Mouse (Mus musculus) stomach, embryonic 16.5 days (tissue): ENCODE measurements at regions not wholly inside any gene's neighbourhood (a gene's known extent, or its start where the extent isn't known, plus 50 kb on each side); places are given as distances from the start of the nearest gene placed in this dataset.

ENCODE experiments used
- ATAC-seq: fragments of 200-750 bp; cut with Nextera tagmentation; 2 replicates; pipeline ENCODE4 v1.8.0; 2017; ENCODE audit warnings: moderate number of reproducible peaks, moderate TSS enrichment; ENCODE audit not compliant: insufficient read depth, low FRiP score
- H3K27ac ChIP-seq: fragments of 300-500 bp; sonication (generic); 2 replicates; pipeline ENCODE4 v1.5.1; 2014; ENCODE audit warnings: low read length
- H3K27me3 ChIP-seq: fragments of 300-500 bp; sonication (generic); 2 replicates; pipeline ENCODE4 v1.6.1; 2014; ENCODE audit warnings: low read length, control low read depth, mixed read lengths; ENCODE audit not compliant: control insufficient read depth, insufficient read depth
- H3K36me3 ChIP-seq: fragments of 300-500 bp; sonication (generic); 2 replicates; pipeline ENCODE4 v1.6.1; 2014; ENCODE audit warnings: low read length; ENCODE audit not compliant: control insufficient read depth, insufficient read depth
- H3K4me1 ChIP-seq: fragments of 300-500 bp; sonication (generic); 2 replicates; pipeline ENCODE4 v1.6.1; 2014; ENCODE audit warnings: low read length, control low read depth, mixed read lengths; ENCODE audit not compliant: control insufficient read depth, insufficient read depth
- H3K4me2 ChIP-seq: fragments of 300-500 bp; sonication (generic); 2 replicates; pipeline ENCODE4 v1.6.1; 2014; ENCODE audit warnings: low read depth, low read length, mixed read lengths
- H3K4me3 ChIP-seq: fragments of 300-500 bp; sonication (generic); replicated peaks from 2 replicates; pipeline ENCODE4 v1.5.1; 2014; ENCODE audit warnings: mild to moderate bottlenecking, low read length
- H3K9ac ChIP-seq: fragments of 300-500 bp; sonication (generic); 2 replicates; pipeline ENCODE4 v1.6.1; 2014; ENCODE audit warnings: low read length
- H3K9me3 ChIP-seq: fragments of 300-500 bp; sonication (generic); replicated peaks from 2 replicates; pipeline ENCODE4 v1.6.1; 2016; ENCODE audit warnings: low read length, control low read depth; ENCODE audit not compliant: control insufficient read depth
- WGBS: fragments of 180-500 bp; shearing (Covaris S2); extraction: QIAGEN DNeasy Blood & Tissue Kit; methylation state at CpG from one replicate; pipeline ENCODE4 v1.1.7; 2014; 5-methylcytosine and 5-hydroxymethylcytosine counted together

GRCm38 (mm10) chr5:119271234-119271852 lies 399.1 kb upstream of the Tbx3 start:
- Histone ChIP-seq H3K9ac (no peak overlapping the region), H3K9me3 (no peaks in the 10 kb centered on the region), H3K36me3 (no peaks in the 10 kb centered on the region), H3K27ac (no peak overlapping the region), H3K4me3 (no peak overlapping the region), H3K27me3 (no peaks in the 10 kb centered on the region), H3K4me2 (no peak overlapping the region), H3K4me1 (no peaks in the 10 kb centered on the region)
- 75% methylated on average over 26 of the region's 26 CpGs for WGBS
- no peak for ATAC-seq

- Histone ChIP-seq H3K4me2 (no peak overlapping the region), H3K9ac (no peak overlapping the region), H3K36me3 (no peaks in the 10 kb centered on the region), H3K27ac (no peak overlapping the region), H3K27me3 (no peaks in the 10 kb centered on the region), H3K9me3 (no peaks in the 10 kb centered on the region), H3K4me1 (no peaks in the 10 kb centered on the region), H3K4me3 (no peak overlapping the region)
- ATAC-seq: no peak
- WGBS: 73% methylated on average over 7 of the region's 7 CpGs
Observed at GRCm38 (mm10) chr5:119273203-119273602, 397.3 kb upstream of the Tbx3 start.

- H3K9ac ChIP-seq: no peak overlapping the region
- H3K27me3 ChIP-seq: no peaks in the 10 kb centered on the region
- no peak overlapping the region for H3K4me2 ChIP-seq
- no peak overlapping the region for H3K4me3 ChIP-seq
- 77% methylated on average over 3 of the region's 3 CpGs for WGBS
- no peaks in the 10 kb centered on the region for H3K9me3 ChIP-seq
- no peak for ATAC-seq
- no peak overlapping the region for H3K27ac ChIP-seq
- no peaks in the 10 kb centered on the region for H3K36me3 ChIP-seq
- no peaks in the 10 kb centered on the region for H3K4me1 ChIP-seq
Observed at GRCm38 (mm10) chr5:119273615-119274014, 396.9 kb upstream of the Tbx3 start.

- no peak for ATAC-seq
- H3K9me3 ChIP-seq: no peaks in the 10 kb centered on the region
- H3K27me3 ChIP-seq: no peaks in the 10 kb centered on the region
- H3K36me3 ChIP-seq: no peaks in the 10 kb centered on the region
- WGBS: 80% methylated on average over 7 of the region's 7 CpGs
- H3K4me1 ChIP-seq: no peaks in the 10 kb centered on the region
- H3K27ac ChIP-seq: no peak overlapping the region
- no peak overlapping the region for H3K9ac ChIP-seq
- H3K4me3 ChIP-seq: no peak overlapping the region
- H3K4me2 ChIP-seq: no peak overlapping the region
Observed at GRCm38 (mm10) chr5:119274817-119275494, 395.5 kb upstream of the Tbx3 start.

- Histone ChIP-seq H3K4me1 (no peaks in the 10 kb centered on the region), H3K27me3 (no peaks in the 10 kb centered on the region), H3K9ac (no peak overlapping the region), H3K27ac (no peak overlapping the region), H3K36me3 (no peaks in the 10 kb centered on the region), H3K4me2 (no peak overlapping the region), H3K9me3 (no peaks in the 10 kb centered on the region), H3K4me3 (no peak overlapping the region)
- ATAC-seq: no peak
- 74% methylated on average over 6 of the region's 6 CpGs for whole genome bisulfite sequencing
Observed at GRCm38 (mm10) chr5:119280146-119280545, 390.3 kb upstream of the Tbx3 start.

GRCm38 (mm10) chr5:119289808-119290207 lies 380.7 kb upstream of the Tbx3 start:
- no peak for ATAC-seq
- no peak overlapping the region for H3K27ac ChIP-seq
- WGBS: 26% methylated on average over 5 of the region's 5 CpGs

GRCm38 (mm10) chr5:119292323-119292722 lies 378.1 kb upstream of the Tbx3 start:
- Histone ChIP-seq H3K9ac (no peak overlapping the region), H3K36me3 (no peaks in the 10 kb centered on the region), H3K27me3 (no peaks in the 10 kb centered on the region), H3K4me2 (no peak overlapping the region), H3K27ac (no peak overlapping the region), H3K4me1 (peaks cover 3% of the 10 kb centered on the region; the same call in 1 of the 2 replicates), H3K9me3 (no peaks in the 10 kb centered on the region), H3K4me3 (no peak overlapping the region)
- no peak for ATAC-seq
- WGBS: 59% methylated on average over 9 of the region's 9 CpGs

More at GRCm38 (mm10) chr5:119289808-119290207, 380.7 kb upstream of the Tbx3 start:
- Histone ChIP-seq H3K4me1 (no peaks in the 10 kb centered on the region), H3K4me2 (no peak overlapping the region), H3K9me3 (no peaks in the 10 kb centered on the region), H3K4me3 (no peak overlapping the region), H3K27me3 (no peaks in the 10 kb centered on the region), H3K36me3 (no peaks in the 10 kb centered on the region), H3K9ac (no peak overlapping the region)

- Histone ChIP-seq H3K36me3 (no peaks in the 10 kb centered on the region), H3K27me3 (no peaks in the 10 kb centered on the region), H3K4me1 (peaks cover 3% of the 10 kb centered on the region; the same call in 1 of the 2 replicates), H3K27ac (no peak overlapping the region), H3K9ac (no peak overlapping the region), H3K9me3 (no peaks in the 10 kb centered on the region), H3K4me2 (no peak overlapping the region), H3K4me3 (no peak overlapping the region)
- 84% methylated on average over 1 of the region's 1 CpGs for WGBS
- ATAC-seq: no peak
Observed at GRCm38 (mm10) chr5:119292889-119293288, 377.6 kb upstream of the Tbx3 start.

GRCm38 (mm10) chr5:119299311-119299710 lies 371.2 kb upstream of the Tbx3 start:
- no peak overlapping the region for H3K4me3 ChIP-seq
- H3K9me3 ChIP-seq: no peaks in the 10 kb centered on the region
- no peak for ATAC-seq
- peaks cover 11% of the 10 kb centered on the region for H3K4me1 ChIP-seq
- H3K27me3 ChIP-seq: no peaks in the 10 kb centered on the region
- H3K9ac ChIP-seq: no peak overlapping the region
- no peak overlapping the region for H3K27ac ChIP-seq
- WGBS: 61% methylated on average over 3 of the region's 3 CpGs
- no peaks in the 10 kb centered on the region for H3K36me3 ChIP-seq
- no peak overlapping the region for H3K4me2 ChIP-seq
